Mouse (Mus musculus): ENCODE results near the gene Iqcn.

DNA sequence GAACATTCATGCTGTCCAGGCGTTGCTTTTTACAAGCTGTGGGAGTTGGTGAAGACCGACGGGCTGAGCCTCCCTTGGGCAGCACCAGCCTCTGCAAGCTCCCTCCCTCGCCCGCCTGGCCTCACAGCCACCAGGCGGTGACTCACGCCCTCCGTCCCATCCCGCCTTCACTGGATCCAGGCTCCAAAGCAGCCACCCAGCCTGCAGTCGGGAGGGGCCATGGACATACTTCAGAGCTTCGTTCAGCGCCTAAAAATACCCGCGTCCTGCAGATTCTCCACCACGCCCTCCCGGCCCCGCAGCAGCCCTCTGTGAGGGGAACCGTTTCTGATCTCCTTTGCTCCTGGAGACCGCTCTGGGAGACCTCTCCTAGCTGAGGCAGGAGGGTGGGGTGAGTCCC, 21.1 kb upstream of the Iqcn start:
- TF ChIP-seq CTCF (IDR thresholded peaks at IDR 0.05) (peak; percentile 53), POLR2A (IDR thresholded peaks at IDR 0.05; ENCODE audit: insufficient read depth, low read depth, low read length) (peak; percentile 66; the same call in 1 of the 2 replicates), EP300 (IDR thresholded peaks at IDR 0.05; ENCODE audit: insufficient read depth, low read depth, low read length) (0 out of 2 replicates have a peak, but pooled peaks have one; percentile 49)
